Mouse (Mus musculus) kidney, adult 8-10 months (tissue): ENCODE measurements at regions not wholly inside any gene's neighbourhood (a gene's known extent, or its start where the extent isn't known, plus 50 kb on each side); places are given as distances from the start of the nearest gene placed in this dataset.
"Not testable (repeated sequence)": the region's sequence is repeated elsewhere in the genome, so short reads cannot be mapped to it uniquely, and the experiment has no call there.

Experiments
- DNase-seq, 2 experiments: peaks; one replicate each; pipeline ENCODE4 v3.0.0; 2022

GRCm38 (mm10) chr14:52972207-52973003 lies 476.9 kb upstream of the Olfr1507 start:
- not testable (repeated sequence) for DNase-seq

- not testable (repeated sequence) for DNase-seq
These were observed 466.6 kb upstream of the Olfr1507 start for GRCm38 (mm10) chr14:52962110-52962509.

GRCm38 (mm10) chr14:52956515-52956914 lies 461.0 kb upstream of the Olfr1507 start:
- DNase-seq: not testable (repeated sequence)

- DNase-seq: not testable (repeated sequence)
These were observed 449.4 kb upstream of the Olfr1507 start for GRCm38 (mm10) chr14:52944925-52945324.

- DNase-seq: not testable (repeated sequence)
These were observed 446.9 kb upstream of the Olfr1507 start for GRCm38 (mm10) chr14:52942438-52942837.

- not testable (repeated sequence) for DNase-seq
These were observed 446.2 kb upstream of the Olfr1507 start for GRCm38 (mm10) chr14:52941747-52942146.

GRCm38 (mm10) chr14:52920138-52920537 lies 424.6 kb upstream of the Olfr1507 start:
- not testable (repeated sequence) for DNase-seq

GRCm38 (mm10) chr14:52913814-52914213 lies 418.3 kb upstream of the Olfr1507 start:
- DNase-seq: not testable (repeated sequence)

GRCm38 (mm10) chr14:52899629-52900028 lies 404.1 kb upstream of the Olfr1507 start:
- not testable (repeated sequence) for DNase-seq

GRCm38 (mm10) chr14:52898310-52898709 lies 402.8 kb upstream of the Olfr1507 start:
- DNase-seq: not testable (repeated sequence)

GRCm38 (mm10) chr14:52879978-52880377 lies 384.4 kb upstream of the Olfr1507 start:
- not testable (repeated sequence) for DNase-seq

- not testable (repeated sequence) for DNase-seq
These were observed 368.3 kb upstream of the Olfr1507 start for GRCm38 (mm10) chr14:52863841-52864240.

- not testable (repeated sequence) for DNase-seq
These were observed 367.6 kb upstream of the Olfr1507 start for GRCm38 (mm10) chr14:52863107-52863506.

GRCm38 (mm10) chr14:52862491-52862890 lies 366.9 kb upstream of the Olfr1507 start:
- DNase-seq: not testable (repeated sequence)

- DNase-seq: not testable (repeated sequence)
These were observed 359.8 kb upstream of the Olfr1507 start for GRCm38 (mm10) chr14:52855339-52855738.

- DNase-seq: not testable (repeated sequence)
These were observed 358.0 kb upstream of the Olfr1507 start for GRCm38 (mm10) chr14:52853598-52853997.

GRCm38 (mm10) chr14:52847970-52848369 lies 352.4 kb upstream of the Olfr1507 start:
- DNase-seq: not testable (repeated sequence)

GRCm38 (mm10) chr14:52824005-52824404 lies 328.5 kb upstream of the Olfr1507 start:
- not testable (repeated sequence) for DNase-seq

- DNase-seq: not testable (repeated sequence)
These were observed 326.1 kb upstream of the Olfr1507 start for GRCm38 (mm10) chr14:52821617-52822016.

GRCm38 (mm10) chr14:52811128-52811415 lies 315.5 kb upstream of the Olfr1507 start:
- DNase-seq: not testable (repeated sequence)

- DNase-seq: peak; percentile 2 to 58
These were observed 315.0 kb upstream of the Olfr1507 start for GRCm38 (mm10) chr14:52810275-52811127.

GRCm38 (mm10) chr14:52801705-52802104 lies 306.2 kb upstream of the Olfr1507 start:
- DNase-seq: not testable (repeated sequence)

GRCm38 (mm10) chr14:52792600-52792999 lies 297.1 kb upstream of the Olfr1507 start:
- not testable (repeated sequence) for DNase-seq

- peak in 1 of 2 experiments; percentile 3 for DNase-seq
These were observed 296.3 kb upstream of the Olfr1507 start for GRCm38 (mm10) chr14:52791828-52792227.
